Mouse (Mus musculus) thymus, adult 2 months (tissue): Measurements from ENCODE around the gene Gm49336. TPM values are rescaled to one million over a fixed set of nuclear protein-coding genes. Genes with fewer than 3 reads are reported as not detected.

Experiments used
- DNase-seq: peaks from one replicate; pipeline ENCODE4 v3.0.0; 2021
- H3K27ac ChIP-seq: fragments of 200-500 bp; 2 replicates; pipeline ENCODE4 v1.5.1; 2012; ENCODE audit warnings: low read length, control low read depth; ENCODE audit not compliant: control insufficient read depth, insufficient read depth
- H3K27me3 ChIP-seq: fragments of 200-500 bp; 2 replicates; pipeline ENCODE4 v1.6.1; 2012; ENCODE audit warnings: mild to moderate bottlenecking, low read length, moderate library complexity, mixed read lengths; ENCODE audit not compliant: control insufficient read depth, insufficient read depth
- H3K36me3 ChIP-seq: fragments of 200-500 bp; 2 replicates; pipeline ENCODE4 v1.6.1; 2012; ENCODE audit warnings: mild to moderate bottlenecking, low read length, moderate library complexity; ENCODE audit not compliant: control insufficient read depth, insufficient read depth
- H3K4me1 ChIP-seq: fragments of 200-500 bp; replicated peaks from 2 replicates; pipeline ENCODE4 v1.6.1; 2012; ENCODE audit warnings: low read length; ENCODE audit not compliant: control insufficient read depth, insufficient read depth
- H3K4me3 ChIP-seq: fragments of 200-500 bp; 2 replicates; pipeline ENCODE4 v1.5.1; 2012; ENCODE audit warnings: mild to moderate bottlenecking, low read length, control low read depth, moderate library complexity; ENCODE audit not compliant: control insufficient read depth, insufficient read depth
- CTCF ChIP-seq: fragments of 200-500 bp; IDR thresholded peaks from 2 replicates; pipeline ENCODE4 v1.5.1; 2012; ENCODE audit warnings: mild to moderate bottlenecking, control low read depth, low read length, moderate library complexity, borderline replicate concordance; ENCODE audit not compliant: control insufficient read depth, poor library complexity, insufficient read depth; ENCODE audit errors: extremely low read depth
- POLR2A ChIP-seq: fragments of 200-500 bp; IDR thresholded peaks from 2 replicates; pipeline ENCODE4 v1.6.1; 2012; ENCODE audit warnings: mild to moderate bottlenecking, low read length, control low read depth, moderate library complexity; ENCODE audit not compliant: control insufficient read depth, poor library complexity, insufficient read depth; ENCODE audit errors: extremely low read depth
- WGBS: fragments of 180-500 bp; shearing (Covaris S2); methylation state at CpG from one replicate; pipeline ENCODE4 v1.1.7; 2018; 5-methylcytosine and 5-hydroxymethylcytosine counted together
- polyA plus RNA-seq: library from polyadenylated mRNA; depleted of rRNA; stranded (reverse); fragments of >200 nt; gene quantifications from 2 replicates; pipeline ENCODE4 v1.2.3, GENCODE M21; 2012; rRNA removed

The Gm49336 gene
- polyA plus RNA-seq = 29.8 and 35.1 TPM in 2 replicates

DNA sequence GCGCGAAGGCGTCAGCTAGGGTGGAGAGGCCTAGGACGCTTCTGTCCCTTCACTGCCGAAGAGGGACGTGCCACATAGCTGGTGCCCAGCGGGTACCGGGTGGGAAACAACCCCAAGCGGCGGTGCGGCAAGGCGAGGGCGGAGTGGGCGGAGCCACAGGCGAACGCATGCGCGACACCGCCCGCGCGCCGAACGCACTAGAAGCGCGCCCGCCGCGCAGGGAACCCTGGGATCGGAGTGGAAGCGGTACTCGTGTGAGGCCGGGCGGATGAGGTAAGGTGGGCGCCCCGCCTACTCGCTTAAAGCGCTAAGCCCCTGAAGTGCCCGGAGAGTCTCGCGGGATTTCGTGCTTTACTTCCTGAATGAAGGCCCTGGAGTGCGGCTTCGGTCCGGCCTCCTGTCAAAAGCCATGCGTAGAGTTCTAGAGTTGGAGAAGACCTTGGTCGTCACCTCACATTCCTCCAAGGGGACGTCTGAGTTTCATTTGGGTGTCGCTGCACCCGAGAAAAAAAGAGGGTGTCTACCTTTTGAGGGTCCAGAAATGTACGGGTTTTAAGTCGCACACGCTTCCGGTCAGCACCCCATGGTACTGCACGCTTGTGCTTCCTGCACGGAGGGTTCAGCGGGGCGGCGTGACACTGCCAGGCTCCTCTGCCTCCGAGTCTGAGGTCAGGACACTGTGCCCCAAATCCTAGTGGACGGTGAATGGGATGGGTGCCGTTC lies at the start of gene Gm49336, which contains the start of gene Nupl1:
TSS of gene Gm49336 (minus strand) at position 227 of the 723 bp plus-strand sequence.
TSS of gene Nupl1 (minus strand) at position 151 of the 723 bp plus-strand sequence.
- WGBS = under 1% methylated on average over 62 of the region's 62 CpGs
- Histone ChIP-seq H3K27me3 (no peaks in the 10 kb centered on the region), H3K36me3 (no peaks in the 10 kb centered on the region), H3K4me3 (peak within 1 kb of the TSS; percentile 88), H3K4me1 (peaks cover 14% of the 10 kb centered on the region), H3K27ac (peak within 1 kb of the TSS; percentile 84)
- peak; percentile 98 for DNase-seq
- TF ChIP-seq CTCF = peak; percentile 54; the same call in 1 of the 2 replicates
- TF ChIP-seq POLR2A = peak; percentile 89

DNA sequence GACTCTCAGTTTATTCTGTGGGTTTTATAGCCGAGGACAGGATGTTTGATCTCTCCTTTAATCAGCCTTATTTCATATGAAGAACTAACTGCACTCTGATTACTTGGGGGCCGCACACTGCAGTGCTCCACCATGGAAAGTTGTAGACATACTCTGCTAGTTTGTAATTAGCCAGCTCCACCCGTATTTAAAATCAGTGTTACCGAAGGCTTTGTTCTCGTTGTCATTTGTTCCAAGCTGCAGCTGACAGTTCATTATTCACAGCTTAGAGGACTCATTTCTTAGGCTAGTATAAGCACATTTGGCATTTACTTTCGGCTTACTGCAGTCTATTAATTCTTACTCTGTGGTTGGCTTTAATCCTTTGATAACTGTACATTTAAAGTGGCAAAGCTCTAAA lies 49.7 kb upstream of the Gm49336 start:
- no peaks in the 10 kb centered on the region for H3K27me3 ChIP-seq
- no peak for DNase-seq
- H3K27ac ChIP-seq = no peak overlapping the region
- WGBS = 84% methylated on average over 6 of the region's 6 CpGs
- peaks cover 36% of the 10 kb centered on the region for H3K36me3 ChIP-seq
- H3K4me1 ChIP-seq = no peaks in the 10 kb centered on the region
- H3K4me3 ChIP-seq = no peak overlapping the region
- no peak for TF ChIP-seq POLR2A
- TF ChIP-seq CTCF = no peak

GRCm38 (mm10) chr14:60300224-60300991 lies 49.1 kb upstream of the Gm49336 start:
- 95% methylated on average over 14 of the region's 14 CpGs for WGBS
- TF ChIP-seq CTCF (no peak), POLR2A (no peak)
- Histone ChIP-seq H3K27ac (no peak overlapping the region), H3K4me3 (no peak overlapping the region), H3K27me3 (no peaks in the 10 kb centered on the region), H3K36me3 (peaks cover 36% of the 10 kb centered on the region), H3K4me1 (no peaks in the 10 kb centered on the region)
- DNase-seq = no peak

DNA sequence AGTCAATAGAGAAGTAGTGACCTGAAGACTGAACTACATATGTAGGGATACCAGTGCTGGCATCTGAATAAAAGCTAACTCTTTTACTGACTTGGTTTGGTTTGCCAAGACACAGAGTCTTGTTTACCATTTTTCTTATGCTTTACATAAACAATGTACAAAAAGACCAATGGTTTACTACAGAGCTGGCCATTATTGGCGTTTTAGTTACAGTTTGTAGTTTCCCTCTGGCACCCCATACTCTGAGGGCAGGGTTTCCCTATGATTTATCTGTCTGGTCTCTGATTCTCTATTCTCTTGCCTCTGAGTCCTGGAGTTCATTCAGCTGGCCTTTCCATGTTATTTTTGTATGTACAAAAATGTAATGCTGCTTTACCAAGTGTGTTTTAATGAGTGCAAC lies 44.2 kb upstream of the Gm49336 start:
- no peak for DNase-seq
- H3K27ac ChIP-seq = no peak overlapping the region
- no peaks in the 10 kb centered on the region for H3K4me1 ChIP-seq
- no peaks in the 10 kb centered on the region for H3K27me3 ChIP-seq
- H3K36me3 ChIP-seq = peaks cover 38% of the 10 kb centered on the region
- TF ChIP-seq CTCF = no peak
- TF ChIP-seq POLR2A = no peak
- 100% methylated on average over 1 of the region's 1 CpGs for WGBS
- no peak overlapping the region for H3K4me3 ChIP-seq

- 37% methylated on average over 4 of the region's 4 CpGs for WGBS
- Histone ChIP-seq H3K36me3 (peaks cover 32% of the 10 kb centered on the region), H3K4me3 (no peak overlapping the region), H3K27ac (no peak overlapping the region), H3K4me1 (no peaks in the 10 kb centered on the region), H3K27me3 (no peaks in the 10 kb centered on the region)
- no peak for TF ChIP-seq POLR2A
- no peak for TF ChIP-seq CTCF
- no peak for DNase-seq
Measured at GRCm38 (mm10) chr14:60290363-60290762, 39.1 kb upstream of the Gm49336 start.

DNA sequence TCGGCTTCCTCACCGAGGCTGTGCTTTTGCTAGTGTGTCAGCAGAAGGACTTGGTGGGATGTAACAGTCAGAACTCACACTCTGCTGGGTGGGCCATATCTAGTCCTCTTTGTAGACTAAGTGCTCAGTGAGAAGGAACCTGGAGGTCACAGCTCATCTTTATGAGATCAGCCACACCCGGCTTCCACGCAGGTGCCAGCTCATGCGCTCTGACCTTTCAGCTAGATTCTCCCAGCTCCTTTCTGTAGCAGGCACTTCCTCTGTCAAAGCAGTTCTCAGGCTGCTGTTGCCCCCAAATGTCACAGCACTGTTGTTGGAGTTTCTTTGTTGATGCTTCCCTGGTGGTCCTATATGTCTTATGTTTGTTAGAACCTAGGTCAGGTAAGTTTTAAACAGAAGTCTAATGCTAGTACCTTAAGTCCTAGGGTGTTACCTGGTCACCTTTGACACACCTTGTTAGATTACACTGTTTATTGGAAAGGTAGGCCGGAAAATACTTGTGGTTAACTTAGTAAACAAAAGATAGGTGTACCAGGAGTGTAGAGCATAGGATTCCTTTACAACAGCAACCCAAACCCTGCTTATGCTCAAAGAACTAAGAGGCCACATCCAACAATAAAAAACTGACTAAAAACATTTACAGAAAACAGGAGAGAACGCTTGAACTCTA lies 35.0 kb upstream of the Gm49336 start:
- no peak overlapping the region for H3K4me3 ChIP-seq
- 92% methylated on average over 7 of the region's 7 CpGs for whole genome bisulfite sequencing
- peaks cover 31% of the 10 kb centered on the region for H3K36me3 ChIP-seq
- H3K4me1 ChIP-seq = no peaks in the 10 kb centered on the region
- no peak for TF ChIP-seq POLR2A
- TF ChIP-seq CTCF = no peak
- DNase-seq = no peak
- H3K27ac ChIP-seq = no peak overlapping the region
- no peaks in the 10 kb centered on the region for H3K27me3 ChIP-seq
